Mouse (Mus musculus) liver, embryonic 14.5 days (tissue): ENCODE measurements at regions not wholly inside any gene's neighbourhood (a gene's known extent, or its start where the extent isn't known, plus 50 kb on each side); places are given as distances from the start of the nearest gene placed in this dataset.

ENCODE experiments used
- CTCF ChIP-seq: IDR thresholded peaks from 2 replicates; pipeline ENCODE4 v1.5.1; 2016; ENCODE audit warnings: antibody characterized with exemption, low read depth, control low read depth
- EP300 ChIP-seq: IDR thresholded peaks from 2 replicates; pipeline ENCODE4 v1.6.1; 2016; ENCODE audit warnings: antibody characterized with exemption, low read depth

DNA sequence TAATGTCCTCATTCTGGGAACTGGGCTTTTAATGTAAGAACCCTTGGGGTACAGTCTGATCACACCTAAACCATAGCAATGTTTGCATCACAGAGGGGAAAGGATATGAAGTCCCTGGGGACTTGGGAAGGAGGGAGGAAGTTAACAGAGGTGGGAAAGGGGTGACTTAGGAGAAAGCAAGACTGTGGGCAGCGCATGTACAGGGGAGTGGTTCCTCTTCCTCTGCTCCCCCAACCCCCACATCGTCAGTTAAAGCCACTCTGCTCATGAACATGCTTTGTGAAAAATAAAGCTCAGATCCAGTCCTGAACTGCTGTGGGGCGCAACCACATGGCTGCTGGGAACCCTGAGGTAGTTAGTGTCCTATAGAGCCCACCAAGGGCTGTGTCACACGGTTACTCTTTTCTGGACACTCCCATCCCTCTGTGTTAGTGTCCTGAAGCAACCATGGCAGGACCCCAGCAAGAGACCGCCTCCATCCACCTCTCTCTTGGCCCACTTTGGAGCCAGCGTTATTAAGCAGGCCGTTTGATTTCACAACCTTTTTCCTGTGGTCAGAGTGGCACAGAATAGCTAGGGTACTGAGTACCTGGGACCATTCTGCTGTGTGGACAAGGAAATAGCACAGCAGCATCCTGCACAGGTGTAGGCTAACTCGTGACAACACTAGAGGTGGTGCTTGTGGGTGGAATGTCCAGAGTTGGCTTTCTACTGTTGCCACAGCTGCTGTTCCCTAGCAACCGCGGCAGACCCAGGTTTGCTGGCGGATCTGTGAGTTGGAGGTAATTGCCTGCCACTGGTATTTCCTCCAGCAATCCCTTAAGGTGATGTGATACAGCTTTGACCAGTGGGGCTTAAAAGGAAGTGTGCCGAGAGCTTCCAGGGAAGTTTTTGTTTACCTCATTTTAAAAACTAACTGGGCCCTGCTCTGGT, 50.3 kb upstream of the Cpeb4 start:
- no peak for TF ChIP-seq CTCF
- no peak for TF ChIP-seq EP300
